Mouse (Mus musculus): ENCODE data around the gene Grin2d. TPM values are rescaled to one million over a fixed set of nuclear protein-coding genes. Genes with fewer than 3 reads are reported as not detected.

The Grin2d gene
- total RNA-seq, 1 experiment from 2014 or later: not detected

GRCm38 (mm10) chr7:45793969-45794585 is 84.1 kb downstream of the Grin2d start:
- no peak for ATAC-seq (ENCODE audit: extremely low read depth, insufficient number of reproducible peaks, low FRiP score, poor library complexity, severe bottlenecking)

DNA sequence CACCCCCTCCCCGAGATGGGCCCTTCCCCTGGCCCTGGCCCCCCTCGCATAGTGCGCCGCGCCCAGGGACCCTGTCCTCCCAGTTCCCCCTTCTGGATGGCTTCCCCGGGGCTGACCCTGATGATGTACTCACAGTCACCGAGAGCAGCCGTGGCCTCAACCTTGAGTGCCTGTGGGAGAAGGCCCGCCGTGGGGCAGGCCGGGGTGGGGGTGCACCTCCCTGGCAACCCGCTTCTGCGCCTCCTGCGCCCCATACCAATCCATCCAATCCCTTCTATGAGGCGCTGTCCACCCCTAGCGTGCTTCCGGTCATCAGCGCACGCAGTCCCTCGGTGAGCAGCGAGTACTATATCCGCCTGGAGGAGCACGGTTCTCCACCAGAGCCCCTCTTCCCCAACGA is 84.9 kb downstream of the Grin2d start:
- no peak for ATAC-seq (ENCODE audit: extremely low read depth, insufficient number of reproducible peaks, low FRiP score, poor library complexity, severe bottlenecking)

DNA sequence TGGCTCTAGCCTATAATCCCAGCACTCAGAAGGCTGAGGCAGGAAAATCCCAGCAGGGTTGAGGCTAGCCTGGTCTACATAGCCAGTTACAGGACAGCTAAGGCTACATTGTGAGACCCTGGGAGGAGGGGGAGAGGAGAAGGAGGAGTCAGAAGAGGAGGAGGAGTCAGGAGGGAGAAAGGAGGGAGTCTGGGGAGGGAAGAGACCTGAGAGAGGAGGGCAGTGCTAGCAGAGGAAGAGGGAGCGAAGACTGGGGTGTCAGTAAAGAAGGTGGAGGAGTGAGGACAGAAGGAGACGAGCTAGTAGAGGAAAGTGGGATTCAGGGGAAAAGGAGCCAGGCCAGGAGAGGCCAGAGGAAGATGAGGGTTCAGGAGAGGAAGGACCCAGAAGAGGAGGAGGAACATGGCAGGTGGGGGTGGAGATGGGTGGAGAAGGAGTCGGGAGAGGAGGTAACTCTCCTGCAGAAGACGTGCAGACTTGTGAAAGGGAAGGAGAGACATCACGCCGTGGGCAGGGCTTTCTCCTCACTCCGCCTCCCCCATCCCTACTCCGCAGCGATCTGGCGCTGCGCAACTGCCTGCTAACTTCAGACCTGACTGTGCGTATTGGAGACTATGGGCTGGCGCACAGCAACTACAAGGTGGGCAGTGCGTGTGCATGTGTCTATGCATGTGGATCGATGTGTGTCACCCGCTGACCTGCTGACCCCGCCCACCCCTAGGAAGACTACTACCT is 86.3 kb downstream of the Grin2d start:
- ATAC-seq (ENCODE audit: extremely low read depth, insufficient number of reproducible peaks, low FRiP score, poor library complexity, severe bottlenecking): no peak

DNA sequence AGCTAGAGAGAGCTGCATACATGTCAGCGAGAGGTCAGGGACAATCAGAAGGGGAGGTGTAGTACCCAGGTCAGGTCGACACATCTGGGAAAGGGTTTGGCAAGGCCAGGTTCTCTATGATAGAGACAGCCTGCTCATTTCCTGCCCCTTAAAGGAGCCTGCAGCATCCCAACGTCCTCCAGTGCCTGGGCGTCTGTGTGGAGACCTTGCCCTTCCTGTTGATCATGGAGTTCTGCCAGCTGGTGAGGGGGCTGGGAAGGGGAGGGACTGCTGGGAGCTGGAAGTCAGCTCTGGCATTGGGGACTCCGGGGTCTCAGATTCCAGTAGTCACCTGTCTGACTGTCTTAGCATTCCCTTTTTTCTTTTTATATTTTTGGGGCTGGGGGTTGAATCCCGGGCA is 87.5 kb downstream of the Grin2d start:
- ATAC-seq (ENCODE audit: extremely low read depth, insufficient number of reproducible peaks, low FRiP score, poor library complexity, severe bottlenecking): no peak

- ATAC-seq (ENCODE audit: extremely low read depth, insufficient number of reproducible peaks, low FRiP score, poor library complexity, severe bottlenecking): no peak
Observed at GRCm38 (mm10) chr7:45787642-45788041, 90.5 kb downstream of the Grin2d start.

DNA sequence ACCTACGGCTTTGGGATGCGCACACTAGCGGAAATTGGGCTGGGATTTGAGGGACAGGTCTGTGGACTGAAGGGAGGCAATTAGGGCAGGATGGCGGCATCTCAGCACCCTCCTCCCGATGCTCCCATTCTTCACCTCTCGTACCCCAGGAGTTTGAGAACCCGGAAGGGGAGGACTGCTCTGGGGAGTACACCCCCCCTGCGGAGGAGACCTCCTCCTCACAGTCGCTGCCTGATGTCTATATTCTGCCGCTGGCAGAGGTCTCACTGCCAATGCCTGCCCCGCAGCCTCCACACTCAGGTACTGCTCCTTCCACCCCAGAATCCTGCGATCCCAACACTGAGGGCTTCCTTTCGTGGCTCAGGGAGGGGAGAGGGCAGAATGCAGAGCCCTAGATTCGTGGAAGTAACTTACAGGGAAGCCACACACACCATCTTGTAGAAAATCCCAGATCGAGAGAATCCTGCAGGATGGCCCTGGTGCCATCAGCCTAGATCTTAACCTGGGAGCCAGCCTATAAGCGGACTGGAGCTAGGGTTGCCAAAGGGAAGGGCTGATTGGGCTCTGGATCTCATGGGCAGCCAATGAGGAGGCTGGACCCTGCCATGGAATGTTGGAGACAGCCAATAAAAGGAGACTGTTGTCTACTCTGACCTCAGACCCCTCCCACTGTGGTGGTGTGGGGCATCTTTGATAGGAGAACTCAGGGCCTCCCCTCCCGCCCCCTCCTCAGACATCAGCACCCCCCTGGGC is 91.3 kb downstream of the Grin2d start:
- no peak for ATAC-seq (ENCODE audit: extremely low read depth, insufficient number of reproducible peaks, low FRiP score, poor library complexity, severe bottlenecking)

DNA sequence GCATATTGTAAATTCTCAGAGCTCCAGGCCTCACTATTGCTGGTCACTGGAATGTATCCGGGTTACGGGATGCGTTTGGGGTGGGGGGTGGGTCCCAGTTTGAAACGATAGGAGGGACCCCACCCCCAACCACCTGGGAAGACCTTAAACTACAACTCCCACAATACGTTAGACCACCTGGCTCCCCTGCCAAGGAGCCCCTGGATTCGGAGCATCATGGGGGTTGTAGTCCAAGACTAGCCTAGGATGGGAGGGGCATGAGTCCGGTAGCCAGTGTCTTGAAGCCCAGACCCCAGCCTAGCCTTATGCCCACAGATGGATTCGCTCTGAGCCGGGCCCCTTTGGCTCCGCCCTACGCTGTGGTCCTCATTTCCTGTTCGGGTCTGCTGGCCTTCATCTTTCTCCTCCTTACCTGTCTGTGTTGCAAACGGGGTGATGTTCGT is 92.0 kb downstream of the Grin2d start:
- no peak for ATAC-seq (ENCODE audit: extremely low read depth, insufficient number of reproducible peaks, low FRiP score, poor library complexity, severe bottlenecking)

DNA sequence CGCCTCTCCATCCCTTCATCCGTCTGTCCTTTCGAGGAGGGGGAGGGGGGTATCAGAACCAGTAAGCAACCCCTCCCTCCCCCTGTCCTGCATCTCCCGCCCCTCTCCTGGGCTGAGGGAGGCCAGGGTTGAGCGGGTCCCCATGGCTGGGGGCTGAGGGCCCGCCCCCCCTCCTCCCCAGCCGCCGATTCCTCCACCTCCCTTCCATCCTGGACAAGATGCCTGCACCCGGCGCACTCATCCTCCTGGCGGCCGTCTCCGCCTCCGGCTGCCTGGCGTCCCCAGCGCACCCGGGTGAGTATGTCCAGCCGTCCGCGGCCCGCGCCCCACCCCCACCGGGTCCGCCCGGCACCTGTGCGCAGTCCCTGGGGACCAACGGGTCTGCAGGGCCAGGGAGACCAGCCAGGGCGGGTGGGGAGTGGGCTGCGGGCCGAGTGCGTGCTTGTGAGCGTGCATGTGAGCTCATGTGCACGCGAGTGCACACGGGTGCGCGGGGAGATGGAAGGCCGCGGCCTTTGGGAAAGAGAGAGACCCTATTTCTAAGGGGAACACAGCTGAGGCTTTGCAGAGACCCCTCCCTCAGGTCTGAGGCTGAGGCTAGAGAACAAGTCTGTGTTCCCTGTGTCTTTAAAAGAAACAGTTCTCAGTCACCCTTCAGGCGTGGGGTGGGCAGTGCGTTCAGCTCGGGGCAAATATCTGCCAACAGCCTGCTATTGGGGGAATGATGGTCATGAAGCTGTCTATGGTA is 92.6 kb downstream of the Grin2d start:
- ATAC-seq (ENCODE audit: extremely low read depth, insufficient number of reproducible peaks, low FRiP score, poor library complexity, severe bottlenecking): no peak

GRCm38 (mm10) chr7:45784524-45785372 is 93.4 kb downstream of the Grin2d start, which contains the start of gene Sult2b1:
Gene Sult2b1 (minus strand): TSS chr7:45784669.
- no peak for ATAC-seq (ENCODE audit: extremely low read depth, insufficient number of reproducible peaks, low FRiP score, poor library complexity, severe bottlenecking)

- ATAC-seq (ENCODE audit: extremely low read depth, insufficient number of reproducible peaks, low FRiP score, poor library complexity, severe bottlenecking): no peak; the same call in 1 of the 2 replicates
Observed at GRCm38 (mm10) chr7:45783511-45784091, 94.6 kb downstream of the Grin2d start, which contains the start of gene Lmtk3. Gene Lmtk3 (plus strand): TSS chr7:45783738.

GRCm38 (mm10) chr7:45782271-45782670 is 95.9 kb downstream of the Grin2d start:
- ATAC-seq (ENCODE audit: extremely low read depth, insufficient number of reproducible peaks, low FRiP score, poor library complexity, severe bottlenecking): no peak

Other genes with a start within 250 kb of the Grin2d start
- 1.0 TPM in 1 of 2 replicates, not detected in the other for gene Mamstr, start 238.4 kb downstream of the Grin2d start, total RNA-seq (2017)
- gene Fut2, start 212.0 kb downstream of the Grin2d start, total RNA-seq (2017): 0.25 and 0.35 TPM in 2 replicates
- not detected in 2 replicates for gene Ntn5, start 194.4 kb downstream of the Grin2d start, total RNA-seq (2017)
- gene Sec1, start 184.0 kb downstream of the Grin2d start, total RNA-seq (2017): 0.23 TPM in 1 of 2 replicates, not detected in the other
- gene Car11, start 178.5 kb downstream of the Grin2d start, total RNA-seq (2017): not detected in 2 replicates
- 12.1 and 18.4 TPM in 2 replicates for gene Dbp, start 173.3 kb downstream of the Grin2d start, total RNA-seq (2017)
- gene Rpl18, start 162.9 kb downstream of the Grin2d start, total RNA-seq (2017): 797 and 936 TPM in 2 replicates
- gene Sphk2, start 160.4 kb downstream of the Grin2d start, total RNA-seq (2017): 25.5 and 27.4 TPM in 2 replicates
- gene Fam83e, start 157.2 kb downstream of the Grin2d start, total RNA-seq (2017): 3.0 and 3.2 TPM in 2 replicates
- gene Spaca4, start 152.6 kb downstream of the Grin2d start, total RNA-seq (2017): not detected in 2 replicates
- not detected in 2 replicates for gene Lmtk3, start 94.6 kb downstream of the Grin2d start, total RNA-seq (2017)
- 0.49 TPM in 1 of 2 replicates, not detected in the other for gene Sult2b1, start 93.7 kb downstream of the Grin2d start, total RNA-seq (2017)
- gene Cyth2, start 63.8 kb downstream of the Grin2d start, total RNA-seq (2017): 79.6 and 94.0 TPM in 2 replicates
- gene Kcnj14, start 53.6 kb downstream of the Grin2d start, total RNA-seq (2017): 0.23 TPM in 1 of 2 replicates, not detected in the other
- gene Grwd1, start 47.4 kb downstream of the Grin2d start, total RNA-seq (2017): 7.2 and 11.2 TPM in 2 replicates
- gene Kdelr1, start 5.6 kb downstream of the Grin2d start, total RNA-seq (2017): 44.6 and 57.7 TPM in 2 replicates
- not detected in 2 replicates for gene Syngr4, start 18.3 kb upstream of the Grin2d start, total RNA-seq (2017)
- gene Tmem143, start 18.6 kb upstream of the Grin2d start, total RNA-seq (2017): 5.0 and 11.2 TPM in 2 replicates
- gene Emp3, start 43.0 kb upstream of the Grin2d start, total RNA-seq (2017): 176 and 192 TPM in 2 replicates
- 14.1 and 15.8 TPM in 2 replicates for gene Ccdc114, start 45.7 kb upstream of the Grin2d start, total RNA-seq (2017)
- gene Abcc6, start 151.9 kb upstream of the Grin2d start, total RNA-seq (2017): not detected in 2 replicates
- gene Nomo1, start 155.3 kb upstream of the Grin2d start, total RNA-seq (2017): 29.1 and 29.7 TPM in 2 replicates
- not detected in 2 replicates for gene Kcnj11, start 222.4 kb upstream of the Grin2d start, total RNA-seq (2017)